12 mouse cellular contexts compared by ENCODE assay signal in genomic region chr2:93284625-93285024, GRCm38 (mm10). TPM values are rescaled to one million over a fixed set of nuclear protein-coding genes. Genes with fewer than 3 reads are reported as not detected.
DNase-seq lines count a peak whose midpoint lies in the region; ATAC-seq and TF ChIP-seq lines count a peak whose summit lies in the region.
"Had no signal": no experiment of that assay in that cellular context is flagged by ENCODE, and none has a peak within 500 bp of the region (broad histone marks: within the 10 kb centered on the region; RNA-seq: fewer than 3 reads in every experiment).

No protein-coding gene starts in this region.

- intact Hi-C loops in heart, postnatal 25 days (cut with DNase I): no loop called here

- no peak for TF ChIP-seq EP300 in heart, postnatal 0 days (IDR thresholded peaks at IDR 0.05; ENCODE audit: low read depth)

- no peak for DNase-seq in heart, postnatal 0 days (ENCODE audit: low spot score)
- DNase-seq in heart, postnatal 25 days (ENCODE audit: low spot score): no peak
- DNase-seq in Patski (ENCODE audit: low read depth, low spot score): no peak
- DNase-seq in embryo, embryonic 11 days: no peak
- no peak for DNase-seq in right cerebral cortex, postnatal 14 days
- DNase-seq: cerebellum, adult 9-11 months; gastrocnemius, postnatal 10 days; kidney, adult 9 months; lung, postnatal 4 days had no signal

- H3K9ac ChIP-seq in heart, postnatal 0 days (replicated peaks; ENCODE audit: low read depth, low read length): no peak overlapping the region
- H3K9ac ChIP-seq in embryonic facial prominence, embryonic 13.5 days: no peak overlapping the region
- H3K9ac ChIP-seq in midbrain, embryonic 13.5 days (replicated peaks): no peak overlapping the region

- WGBS in heart, postnatal 0 days: 58% methylated on average over 2 of the region's 2 CpGs
- 71% methylated on average over 2 of the region's 2 CpGs for WGBS in embryonic facial prominence, embryonic 13.5 days
- WGBS in midbrain, embryonic 13.5 days: 56% methylated on average over 2 of the region's 2 CpGs

- H3K27ac ChIP-seq in heart, postnatal 0 days (ENCODE audit: low read depth): peak overlapping the region; percentile 22; the same call in 1 of the 2 replicates
- H3K27ac ChIP-seq in embryonic facial prominence, embryonic 13.5 days: peak overlapping the region; percentile 83
- H3K27ac ChIP-seq in midbrain, embryonic 13.5 days: peak overlapping the region; percentile 95

- no peak overlapping the region for H3K4me3 ChIP-seq in heart, postnatal 0 days (ENCODE audit: low read depth, low read length)
- no peak overlapping the region for H3K4me3 ChIP-seq in embryonic facial prominence, embryonic 13.5 days
- H3K4me3 ChIP-seq in midbrain, embryonic 13.5 days (replicated peaks): no peak overlapping the region

- H3K4me2 ChIP-seq in heart, postnatal 0 days (ENCODE audit: low read depth, low read length): no peak overlapping the region
- H3K4me2 ChIP-seq in embryonic facial prominence, embryonic 13.5 days: no peak overlapping the region
- H3K4me2 ChIP-seq in midbrain, embryonic 13.5 days (replicated peaks): no peak overlapping the region
- H3K4me2 ChIP-seq: liver, embryonic 11.5 days had no signal

- no peak for ATAC-seq in heart, postnatal 0 days (ENCODE audit: insufficient read depth, low read depth)
- ATAC-seq in Patski: peak; percentile 52
- no peak for ATAC-seq in embryonic facial prominence, embryonic 13.5 days (ENCODE audit: insufficient number of reproducible peaks, insufficient read depth, low FRiP score, low TSS enrichment, low read depth)
- ATAC-seq in midbrain, embryonic 13.5 days: no peak

- H3K4me1 ChIP-seq in heart, postnatal 0 days (ENCODE audit: control insufficient read depth, insufficient read depth): peaks cover 26% of the 10 kb centered on the region
- H3K4me1 ChIP-seq in embryonic facial prominence, embryonic 13.5 days: peaks cover 80% of the 10 kb centered on the region
- peaks cover 100% of the 10 kb centered on the region for H3K4me1 ChIP-seq in midbrain, embryonic 13.5 days (replicated peaks)

- no peaks in the 10 kb centered on the region for H3K36me3 ChIP-seq in heart, postnatal 0 days (replicated peaks; ENCODE audit: control insufficient read depth, insufficient read depth, low read length)
- no peaks in the 10 kb centered on the region for H3K36me3 ChIP-seq in embryonic facial prominence, embryonic 13.5 days
- H3K36me3 ChIP-seq in midbrain, embryonic 13.5 days: no peaks in the 10 kb centered on the region

- POLR2A ChIA-PET in Patski (lab: Charles Lee): interaction anchor here (1.2 kb wide), 1 partner anchor 12 kb away, joined by 3 read pairs; no protein-coding TSS in a partner anchor

- H3K9me3 ChIP-seq in heart, postnatal 0 days (replicated peaks; ENCODE audit: control insufficient read depth, low read length): no peaks in the 10 kb centered on the region
- no peaks in the 10 kb centered on the region for H3K9me3 ChIP-seq in embryonic facial prominence, embryonic 13.5 days
- H3K9me3 ChIP-seq in midbrain, embryonic 13.5 days: no peaks in the 10 kb centered on the region

- no peaks in the 10 kb centered on the region for H3K27me3 ChIP-seq in heart, postnatal 0 days (ENCODE audit: control insufficient read depth, insufficient read depth, low read length)
- no peaks in the 10 kb centered on the region for H3K27me3 ChIP-seq in Patski
- H3K27me3 ChIP-seq in embryonic facial prominence, embryonic 13.5 days: no peaks in the 10 kb centered on the region
- H3K27me3 ChIP-seq in midbrain, embryonic 13.5 days: no peaks in the 10 kb centered on the region

- CTCF ChIA-PET in Patski (lab: Charles Lee): interaction anchor here (0.9 to 1.5 kb wide), 3 partner anchors 49 to 516 kb away, joined by 3 to 6 read pairs (median 4); no protein-coding TSS in a partner anchor

- TF ChIP-seq CTCF in heart, postnatal 0 days (IDR thresholded peaks at IDR 0.05; ENCODE audit: low read depth): no peak
- TF ChIP-seq CTCF in Patski (IDR thresholded peaks at IDR 0.05): no peak

- in situ Hi-C loops in Patski (cut with MboI; ENCODE audit: low pct_unique_long_range_greater_than_20kb): no loop called here

RNA-seq across cellular contexts. Expression of gene Tspan18, which starts 49.7 kb away (rescaled TPM):
- total RNA-seq in heart, postnatal 0 days (2014; rRNA removed; ENCODE audit: low replicate concordance): 64.4 and 66.2 TPM in 2 replicates
- polyA plus RNA-seq in heart, postnatal 0 days (2015; fragmentation: Nextera tagmentation; extraction: Ambion mirVana): 37.6 and 39.8 TPM in 2 replicates
- 10 to 100 TPM; 15.6 to 18.9 TPM for total RNA-seq in heart, postnatal 25 days (2021)
- polyA plus RNA-seq in Patski (2021): 16.6 TPM
- 17.7 and 20.8 TPM in 2 replicates for polyA plus RNA-seq in embryonic facial prominence, embryonic 13.5 days (2015; fragmentation: Nextera tagmentation; extraction: Ambion mirVana)
- polyA plus RNA-seq in midbrain, embryonic 13.5 days (2015; fragmentation: Nextera tagmentation; extraction: Ambion mirVana): 24.9 and 31.2 TPM in 2 replicates

Comparison
In these comparisons a context has a peak if more than half of its experiments do, and no peak if none do; other contexts are left out.
1. H3K27ac ChIP-seq: peak in every context shown above with its lines; median percentile 95 in midbrain, embryonic 13.5 days; 83 in embryonic facial prominence, embryonic 13.5 days; 22 in heart, postnatal 0 days.